Mouse (Mus musculus): ENCODE measurements around the gene Postn.

Gene Postn

GRCm38 (mm10) chr3:54417833-54418386, 57.0 kb downstream of the Postn start:
- DNase-seq (ENCODE audit: extremely low read depth, insufficient read length, low spot score): no peak

GRCm38 (mm10) chr3:54420189-54420928, 59.5 kb downstream of the Postn start:
- no peak for DNase-seq (ENCODE audit: extremely low read depth, insufficient read length, low spot score)

- DNase-seq (ENCODE audit: extremely low read depth, insufficient read length, low spot score): no peak
Observed at GRCm38 (mm10) chr3:54420983-54421382, 60.1 kb downstream of the Postn start.

- no peak for DNase-seq (ENCODE audit: extremely low read depth, insufficient read length, low spot score)
Observed at GRCm38 (mm10) chr3:54421666-54422065, 60.8 kb downstream of the Postn start.

- no peak for DNase-seq (ENCODE audit: extremely low read depth, insufficient read length, low spot score)
Observed at GRCm38 (mm10) chr3:54424146-54424545, 63.2 kb downstream of the Postn start.

- DNase-seq (ENCODE audit: extremely low read depth, insufficient read length, low spot score): no peak
Observed at GRCm38 (mm10) chr3:54431663-54432062, 70.8 kb downstream of the Postn start.

GRCm38 (mm10) chr3:54432167-54432566, 71.3 kb downstream of the Postn start:
- no peak for DNase-seq (ENCODE audit: extremely low read depth, insufficient read length, low spot score)

GRCm38 (mm10) chr3:54432605-54433004, 71.7 kb downstream of the Postn start:
- no peak for DNase-seq (ENCODE audit: extremely low read depth, insufficient read length, low spot score)

- DNase-seq (ENCODE audit: extremely low read depth, insufficient read length, low spot score): no peak
Observed at GRCm38 (mm10) chr3:54434571-54434970, 73.7 kb downstream of the Postn start.

- DNase-seq (ENCODE audit: extremely low read depth, insufficient read length, low spot score): no peak
Observed at GRCm38 (mm10) chr3:54436373-54436964, 75.6 kb downstream of the Postn start.
